Mouse (Mus musculus) embryonic fibroblast, embryonic 13.5 days (primary cell): Measurements from ENCODE around the gene Trappc3.

Source experiments
- CTCF ChIP-seq: IDR thresholded peaks from 2 replicates; pipeline ENCODE4 v1.5.1; 2011; ENCODE audit warnings: mild to moderate bottlenecking, control low read depth, low read length, moderate library complexity, borderline replicate concordance; ENCODE audit not compliant: insufficient read depth
- POLR2A ChIP-seq: IDR thresholded peaks from 2 replicates; pipeline ENCODE4 v1.6.1; 2011; ENCODE audit warnings: low read depth, mild to moderate bottlenecking, control low read depth, low read length, moderate library complexity

- TF ChIP-seq CTCF = no peak
- no peak for TF ChIP-seq POLR2A
These were observed 62.7 kb downstream of the Trappc3 start for GRCm38 (mm10) chr4:126324861-126325260.
